Mouse (Mus musculus) intestine, embryonic 14.5 days (tissue): ENCODE results near the gene Rin3. TPM values are rescaled to one million over a fixed set of nuclear protein-coding genes. Genes with fewer than 3 reads are reported as not detected.
"Not testable (repeated sequence)": the region's sequence is repeated elsewhere in the genome, so short reads cannot be mapped to it uniquely, and the experiment has no call there.

Experiments used
- ATAC-seq: fragments of 200-750 bp; cut with Nextera tagmentation; replicated peaks from 2 replicates; pipeline ENCODE4 v1.8.0; 2017; ENCODE audit warnings: low read depth, moderate number of reproducible peaks, moderate TSS enrichment, moderate library complexity; ENCODE audit not compliant: low FRiP score, low TSS enrichment
- DNase-seq: peaks from one replicate; pipeline ENCODE4 v3.0.0-alpha.2; 2018; ENCODE audit warnings: low spot score
- H3K27ac ChIP-seq: fragments of 300-500 bp; sonication (generic); 2 replicates; pipeline ENCODE4 v1.5.1; 2014; ENCODE audit warnings: low read depth, mild to moderate bottlenecking, control low read depth
- H3K27me3 ChIP-seq: fragments of 300-500 bp; sonication (generic); replicated peaks from 2 replicates; pipeline ENCODE4 v1.6.1; 2014; ENCODE audit warnings: low read length, control low read depth; ENCODE audit not compliant: control insufficient read depth, insufficient read depth
- H3K36me3 ChIP-seq: fragments of 300-500 bp; sonication (generic); 2 replicates; pipeline ENCODE4 v1.6.1; 2014; ENCODE audit warnings: low read length, control low read depth; ENCODE audit not compliant: control insufficient read depth, insufficient read depth
- H3K4me1 ChIP-seq: fragments of 300-500 bp; sonication (generic); replicated peaks from 2 replicates; pipeline ENCODE4 v1.6.1; 2014; ENCODE audit warnings: low read length, control low read depth, mixed read lengths; ENCODE audit not compliant: control insufficient read depth, insufficient read depth
- H3K4me2 ChIP-seq: fragments of 300-500 bp; sonication (generic); 2 replicates; pipeline ENCODE4 v1.6.1; 2014; ENCODE audit warnings: low read length
- H3K4me3 ChIP-seq: fragments of 300-500 bp; sonication (generic); 2 replicates; pipeline ENCODE4 v1.5.1; 2014; ENCODE audit warnings: low read depth, low read length, control low read depth, mixed read lengths
- H3K9ac ChIP-seq: fragments of 300-500 bp; sonication (generic); 2 replicates; pipeline ENCODE4 v1.6.1; 2014; ENCODE audit warnings: mild to moderate bottlenecking, low read length
- H3K9me3 ChIP-seq: fragments of 300-500 bp; sonication (generic); 2 replicates; pipeline ENCODE4 v1.6.1; 2016; ENCODE audit warnings: low read length, control low read depth; ENCODE audit not compliant: control insufficient read depth
- WGBS: fragments of 180-500 bp; shearing (Covaris S2); extraction: QIAGEN DNeasy Blood & Tissue Kit; methylation state at CpG from one replicate; pipeline ENCODE4 v1.1.7; 2014; 5-methylcytosine and 5-hydroxymethylcytosine counted together
- polyA plus RNA-seq: library from polyadenylated mRNA; unstranded; fragments of >200 nt; fragmentation: Nextera tagmentation; extraction: Ambion mirVana; gene quantifications from 2 replicates; pipeline ENCODE4 v1.2.1, GENCODE M21; 2014

The Rin3 gene
- polyA plus RNA-seq, 1 experiment from 2014 or later: 13.4 TPM

- Histone ChIP-seq H3K27ac (no peak overlapping the region), H3K4me3 (no peak overlapping the region), H3K9me3 (no peaks in the 10 kb centered on the region), H3K4me2 (no peak overlapping the region), H3K27me3 (no peaks in the 10 kb centered on the region), H3K36me3 (no peaks in the 10 kb centered on the region), H3K4me1 (no peaks in the 10 kb centered on the region), H3K9ac (no peak overlapping the region)
- no peak; the same call in 1 of the 2 replicates for ATAC-seq
- 32% methylated on average over 2 of the region's 2 CpGs for WGBS
- DNase-seq: no peak
These were observed 13.7 kb upstream of the Rin3 start for GRCm38 (mm10) chr12:102269144-102269543.

- WGBS: 68% methylated on average over 6 of the region's 6 CpGs
- no peak overlapping the region for H3K9ac ChIP-seq
- H3K4me1 ChIP-seq: no peaks in the 10 kb centered on the region
- no peak overlapping the region for H3K27ac ChIP-seq
- no peak for ATAC-seq
- H3K27me3 ChIP-seq: no peaks in the 10 kb centered on the region
- no peaks in the 10 kb centered on the region for H3K36me3 ChIP-seq
- DNase-seq: no peak
- H3K9me3 ChIP-seq: no peaks in the 10 kb centered on the region
- no peak overlapping the region for H3K4me3 ChIP-seq
- no peak overlapping the region for H3K4me2 ChIP-seq
These were observed 12.0 kb upstream of the Rin3 start for GRCm38 (mm10) chr12:102270776-102271405.

- H3K9ac ChIP-seq: no peak overlapping the region
- no peaks in the 10 kb centered on the region for H3K36me3 ChIP-seq
- H3K4me3 ChIP-seq: no peak overlapping the region
- no peaks in the 10 kb centered on the region for H3K4me1 ChIP-seq
- no peaks in the 10 kb centered on the region for H3K27me3 ChIP-seq
- H3K4me2 ChIP-seq: no peak overlapping the region
- no peak for ATAC-seq
- DNase-seq: no peak
- no peaks in the 10 kb centered on the region for H3K9me3 ChIP-seq
- H3K27ac ChIP-seq: no peak overlapping the region
- 65% methylated on average over 4 of the region's 4 CpGs for WGBS
These were observed 11.4 kb upstream of the Rin3 start for GRCm38 (mm10) chr12:102271447-102271846.

- Histone ChIP-seq H3K4me2 (no peak overlapping the region), H3K9ac (no peak overlapping the region), H3K4me1 (no peaks in the 10 kb centered on the region), H3K27ac (no peak overlapping the region), H3K4me3 (no peak overlapping the region), H3K9me3 (peaks cover 4% of the 10 kb centered on the region; the same call in 1 of the 2 replicates), H3K36me3 (no peaks in the 10 kb centered on the region), H3K27me3 (no peaks in the 10 kb centered on the region)
- ATAC-seq (no peak), DNase-seq (no peak)
- WGBS: 40% methylated on average over 7 of the region's 7 CpGs
These were observed 6.9 kb upstream of the Rin3 start for GRCm38 (mm10) chr12:102275833-102276443.

- not testable (repeated sequence) for H3K4me2 ChIP-seq, H3K27ac ChIP-seq, DNase-seq, H3K9ac ChIP-seq, H3K36me3 ChIP-seq, H3K27me3 ChIP-seq, H3K9me3 ChIP-seq, H3K4me3 ChIP-seq, ATAC-seq
- 32% methylated on average over 4 of the region's 4 CpGs for WGBS
- H3K4me1 ChIP-seq: peaks cover 23% of the 10 kb centered on the region
These were observed 2.6 kb upstream of the Rin3 start for GRCm38 (mm10) chr12:102280290-102280689.

- Histone ChIP-seq H3K4me3 (no peak overlapping the region), H3K36me3 (no peaks in the 10 kb centered on the region), H3K9ac (no peak overlapping the region), H3K27ac (no peak overlapping the region), H3K9me3 (peaks cover 4% of the 10 kb centered on the region; the same call in 1 of the 2 replicates), H3K4me2 (no peak overlapping the region), H3K4me1 (peaks cover 26% of the 10 kb centered on the region), H3K27me3 (no peaks in the 10 kb centered on the region)
- ATAC-seq (no peak), DNase-seq (no peak)
- 55% methylated on average over 7 of the region's 7 CpGs for WGBS
These were observed 1.9 kb upstream of the Rin3 start for GRCm38 (mm10) chr12:102280867-102281503.

GRCm38 (mm10) chr12:102282126-102282525, 722 bp upstream of the Rin3 start:
- H3K36me3 ChIP-seq: no peaks in the 10 kb centered on the region

GRCm38 (mm10) chr12:102283483-102284266, 827 bp downstream of the Rin3 start:
- 3% methylated on average over 23 of the region's 24 CpGs for WGBS
- H3K4me2 ChIP-seq: peak overlapping the region; percentile 73
- peak overlapping the region; percentile 80 for H3K27ac ChIP-seq
- H3K4me3 ChIP-seq: peak overlapping the region; percentile 58
- 0 out of 2 replicates have a peak, but pooled peaks cover under 1% of the 10 kb centered on the region for H3K9me3 ChIP-seq
- no peaks in the 10 kb centered on the region for H3K36me3 ChIP-seq
- peak overlapping the region; percentile 81 for H3K9ac ChIP-seq
- ATAC-seq (peak; percentile 69), DNase-seq (peak; percentile 77)
- no peaks in the 10 kb centered on the region for H3K27me3 ChIP-seq
- peaks cover 52% of the 10 kb centered on the region for H3K4me1 ChIP-seq

More at GRCm38 (mm10) chr12:102282126-102282525, 722 bp upstream of the Rin3 start:
- Histone ChIP-seq H3K27ac (no peak overlapping the region), H3K4me2 (peak overlapping the region; percentile 73; the same call in 1 of the 2 replicates), H3K9ac (no peak overlapping the region), H3K4me3 (peak overlapping the region; percentile 58; the same call in 1 of the 2 replicates), H3K9me3 (peaks cover 4% of the 10 kb centered on the region; the same call in 1 of the 2 replicates), H3K27me3 (no peaks in the 10 kb centered on the region), H3K4me1 (peaks cover 36% of the 10 kb centered on the region)
- no peak for DNase-seq
- ATAC-seq: no peak
- WGBS: 70% methylated on average over 2 of the region's 2 CpGs
